Mouse (Mus musculus): ENCODE data around the gene Vgll4.

The Vgll4 gene

GRCm38 (mm10) chr6:114917770-114918635 is 51.8 kb downstream of the Vgll4 start:
- DNase-seq (ENCODE audit: low spot score): no peak

GRCm38 (mm10) chr6:114917129-114917528 is 52.7 kb downstream of the Vgll4 start:
- no peak for DNase-seq (ENCODE audit: low spot score)

- DNase-seq (ENCODE audit: low spot score): no peak
Observed at GRCm38 (mm10) chr6:114916715-114916992, 53.1 kb downstream of the Vgll4 start.

- no peak for DNase-seq (ENCODE audit: low spot score)
Observed at GRCm38 (mm10) chr6:114915915-114916714, 53.7 kb downstream of the Vgll4 start.

GRCm38 (mm10) chr6:114914041-114914716 is 55.6 kb downstream of the Vgll4 start:
- DNase-seq (ENCODE audit: low spot score): no peak

GRCm38 (mm10) chr6:114913142-114913541 is 56.7 kb downstream of the Vgll4 start:
- no peak for DNase-seq (ENCODE audit: low spot score)

GRCm38 (mm10) chr6:114911540-114911939 is 58.3 kb downstream of the Vgll4 start:
- no peak for DNase-seq (ENCODE audit: low spot score)

GRCm38 (mm10) chr6:114909801-114910200 is 60.0 kb downstream of the Vgll4 start:
- no peak for DNase-seq (ENCODE audit: low spot score)

- no peak for DNase-seq (ENCODE audit: low spot score)
Observed at GRCm38 (mm10) chr6:114907459-114907858, 62.3 kb downstream of the Vgll4 start.

- no peak for DNase-seq (ENCODE audit: low spot score)
Observed at GRCm38 (mm10) chr6:114906209-114906608, 63.6 kb downstream of the Vgll4 start.

GRCm38 (mm10) chr6:114905253-114906028 is 64.4 kb downstream of the Vgll4 start:
- DNase-seq (ENCODE audit: low spot score): no peak

- no peak for DNase-seq (ENCODE audit: low spot score)
Observed at GRCm38 (mm10) chr6:114904818-114905217, 65.0 kb downstream of the Vgll4 start.

GRCm38 (mm10) chr6:114904233-114904632 is 65.6 kb downstream of the Vgll4 start:
- DNase-seq (ENCODE audit: low spot score): no peak

- no peak for DNase-seq (ENCODE audit: low spot score)
Observed at GRCm38 (mm10) chr6:114901921-114902320, 67.9 kb downstream of the Vgll4 start.

- DNase-seq (ENCODE audit: low spot score): no peak
Observed at GRCm38 (mm10) chr6:114901321-114901824, 68.4 kb downstream of the Vgll4 start.

GRCm38 (mm10) chr6:114900194-114900593 is 69.6 kb downstream of the Vgll4 start:
- no peak for DNase-seq (ENCODE audit: low spot score)

- no peak for DNase-seq (ENCODE audit: low spot score)
Observed at GRCm38 (mm10) chr6:114899652-114900051, 70.1 kb downstream of the Vgll4 start.

- no peak for DNase-seq (ENCODE audit: low spot score)
Observed at GRCm38 (mm10) chr6:114898949-114899348, 70.8 kb downstream of the Vgll4 start.

GRCm38 (mm10) chr6:114896281-114896680 is 73.5 kb downstream of the Vgll4 start:
- DNase-seq (ENCODE audit: low spot score): no peak

GRCm38 (mm10) chr6:114895191-114895590 is 74.6 kb downstream of the Vgll4 start:
- DNase-seq (ENCODE audit: low spot score): no peak

- DNase-seq (ENCODE audit: low spot score): no peak
Observed at GRCm38 (mm10) chr6:114894548-114895106, 75.2 kb downstream of the Vgll4 start.
